Mouse (Mus musculus) testis, adult 2 months (tissue): Measurements from ENCODE around the gene Crot.

Experiments
- CTCF ChIP-seq: fragments of 200-500 bp; IDR thresholded peaks from 2 replicates; pipeline ENCODE4 v1.5.1; 2012; ENCODE audit warnings: low read depth, mild to moderate bottlenecking, inconsistent platforms, low read length, moderate library complexity; ENCODE audit not compliant: control insufficient read depth, insufficient read depth, insufficient replicate concordance
- POLR2A ChIP-seq: fragments of 200-500 bp; IDR thresholded peaks from 2 replicates; pipeline ENCODE4 v1.6.1; 2012; ENCODE audit warnings: low read depth, mild to moderate bottlenecking, inconsistent platforms, low read length, moderate library complexity; ENCODE audit not compliant: control insufficient read depth

- no peak for TF ChIP-seq CTCF
- TF ChIP-seq POLR2A = no peak
Observed at GRCm38 (mm10) chr5:8985470-8985869, 11.7 kb downstream of the Crot start.
